26 mouse cellular contexts compared by ENCODE assay signal in genomic region chr10:116140226-116140625, GRCm38 (mm10). TPM values are rescaled to one million over a fixed set of nuclear protein-coding genes. Genes with fewer than 3 reads are reported as not detected.
DNase-seq lines count a peak whose midpoint lies in the region; ATAC-seq and TF ChIP-seq lines count a peak whose summit lies in the region.
"Had no signal": no experiment of that assay in that cellular context is flagged by ENCODE, and none has a peak within 500 bp of the region (broad histone marks: within the 10 kb centered on the region; RNA-seq: fewer than 3 reads in every experiment).

No protein-coding gene starts in this region.

- H3K9ac ChIP-seq in midbrain, embryonic 14.5 days (replicated peaks; ENCODE audit: low read length): no peak overlapping the region
- H3K9ac ChIP-seq: embryonic facial prominence, embryonic 13.5 days; forebrain, embryonic 12.5 days; heart, embryonic 12.5 days; hindbrain, embryonic 14.5 days; intestine, embryonic 15.5 days had no signal

- H3K4me2 ChIP-seq in midbrain, embryonic 14.5 days (ENCODE audit: low read length): no peak overlapping the region
- H3K4me2 ChIP-seq: embryonic facial prominence, embryonic 13.5 days; forebrain, embryonic 12.5 days; heart, embryonic 12.5 days; hindbrain, embryonic 14.5 days; intestine, embryonic 15.5 days had no signal

- no peak for TF ChIP-seq POLR2A in cerebellum, adult 2 months (IDR thresholded peaks at IDR 0.05; ENCODE audit: borderline replicate concordance, insufficient read depth, low read length)

- no peaks in the 10 kb centered on the region for H3K9me3 ChIP-seq in midbrain, embryonic 14.5 days (ENCODE audit: control insufficient read depth, low read length)
- H3K9me3 ChIP-seq: embryonic facial prominence, embryonic 13.5 days; forebrain, embryonic 12.5 days; heart, embryonic 12.5 days; hindbrain, embryonic 10.5 days; intestine, embryonic 15.5 days had no signal

- no peak for ATAC-seq in midbrain, embryonic 14.5 days (ENCODE audit: low FRiP score, low TSS enrichment)
- ATAC-seq: activated CD4-positive, CD25-positive, alpha-beta regulatory T cell, adult 4 months; forebrain, embryonic 16.5 days; intestine, embryonic 15.5 days; Patski had no signal

- H3K36me3 ChIP-seq in midbrain, embryonic 14.5 days (ENCODE audit: control insufficient read depth, insufficient read depth, low read length): no peaks in the 10 kb centered on the region
- H3K36me3 ChIP-seq: embryonic facial prominence, embryonic 13.5 days; forebrain, embryonic 12.5 days; heart, embryonic 12.5 days; hindbrain, embryonic 10.5 days; intestine, embryonic 15.5 days had no signal

- peaks cover 11% of the 10 kb centered on the region for H3K4me1 ChIP-seq in cerebellum, adult 2 months (ENCODE audit: control insufficient read depth, insufficient read depth, low read length)
- no peaks in the 10 kb centered on the region for H3K4me1 ChIP-seq in midbrain, embryonic 14.5 days (ENCODE audit: control insufficient read depth, insufficient read depth, low read length)
- H3K4me1 ChIP-seq: forebrain, embryonic 12.5 days; heart, embryonic 12.5 days; hindbrain, embryonic 10.5 days; intestine, embryonic 15.5 days had no signal

- no peak overlapping the region for H3K27ac ChIP-seq in cerebellum, adult 2 months (ENCODE audit: insufficient read depth, low read length)
- no peak overlapping the region for H3K27ac ChIP-seq in midbrain, embryonic 14.5 days (replicated peaks; ENCODE audit: low read depth, low read length)
- H3K27ac ChIP-seq: embryonic facial prominence, embryonic 13.5 days; forebrain, embryonic 12.5 days; hindbrain, embryonic 10.5 days; hindbrain, embryonic 14.5 days; intestine, embryonic 15.5 days had no signal

- no peaks in the 10 kb centered on the region for H3K27me3 ChIP-seq in cerebellum, adult 2 months (ENCODE audit: control insufficient read depth, insufficient read depth, low read length)
- H3K27me3 ChIP-seq in midbrain, embryonic 14.5 days (ENCODE audit: control insufficient read depth, insufficient read depth, low read length): no peaks in the 10 kb centered on the region
- H3K27me3 ChIP-seq: CH12.LX; embryonic facial prominence, embryonic 13.5 days; forebrain, embryonic 12.5 days; heart, embryonic 12.5 days; intestine, embryonic 15.5 days had no signal

- no peak for TF ChIP-seq CTCF in cerebellum, adult 2 months (IDR thresholded peaks at IDR 0.05; ENCODE audit: borderline replicate concordance, insufficient read depth, low read depth, low read length)

- H3K4me3 ChIP-seq in cerebellum, adult 2 months (replicated peaks; ENCODE audit: insufficient read depth, low read depth, low read length): no peak overlapping the region
- H3K4me3 ChIP-seq in midbrain, embryonic 14.5 days (replicated peaks; ENCODE audit: low read depth, low read length): no peak overlapping the region
- H3K4me3 ChIP-seq: embryonic facial prominence, embryonic 13.5 days; forebrain, embryonic 12.5 days; heart, embryonic 12.5 days; hindbrain, embryonic 10.5 days; intestine, embryonic 15.5 days had no signal

- DNase-seq in cerebellum, adult 11 months: peak; percentile 22
- DNase-seq in cerebellum, adult 2 months: peak; percentile 53 to 65
- DNase-seq in cerebellum, postnatal 10 days: peak; percentile 42 to 67
- no peak for DNase-seq in midbrain, embryonic 14.5 days
- DNase-seq in adrenal gland, postnatal 10 days: no peak
- no peak for DNase-seq in thymus, postnatal 0 days (ENCODE audit: low spot score)
- DNase-seq: adrenal gland, adult 2 months; adrenal gland, postnatal 36 days; gastrocnemius, postnatal 10 days; kidney, adult 18-20 months had no signal

- 32% methylated on average over 8 of the region's 8 CpGs for WGBS in cerebellum, adult 2 months
- 91% methylated on average over 8 of the region's 8 CpGs for WGBS in midbrain, embryonic 14.5 days

RNA-seq across cellular contexts. Expression of gene 4933416C03Rik, which starts 26.5 kb away (rescaled TPM):
- not detected in 2 replicates for polyA plus RNA-seq in cerebellum, adult 2 months (2012; rRNA removed)
- 0.30 TPM in 1 of 2 replicates, not detected in the other for polyA plus RNA-seq in midbrain, embryonic 14.5 days (2014; fragmentation: Nextera tagmentation; extraction: Ambion mirVana)
- not detected for total RNA-seq in adrenal gland, postnatal 10 days (2021)
- not detected in 2 replicates for polyA plus RNA-seq in thymus, postnatal 0 days (2015; fragmentation: Nextera tagmentation; extraction: Ambion mirVana)
- total RNA-seq: adrenal gland, adult 2 months; adrenal gland, postnatal 36 days; CH12.LX; gastrocnemius, postnatal 10 days; heart, adult 8-10 months; heart, postnatal 25 days had no signal
- polyA plus RNA-seq: activated CD4-positive, CD25-positive, alpha-beta regulatory T cell, adult 4 months; adrenal gland, adult 2 months; brain, embryonic 14.5 days; cortical plate, adult 2 months; embryonic facial prominence, embryonic 13.5 days; forebrain, embryonic 12.5 days; frontal cortex, adult 2 months; heart, embryonic 12.5 days; heart, embryonic 16.5 days; hindbrain, embryonic 10.5 days; intestine, embryonic 15.5 days; Patski had no signal

Comparison
In these comparisons a context has a peak if more than half of its experiments do, and no peak if none do; other contexts are left out.
1. DNase-seq: peak in cerebellum, adult 11 months (single experiment), cerebellum, adult 2 months (2 of 2) and cerebellum, postnatal 10 days (2 of 2); none in midbrain, embryonic 14.5 days (single experiment), adrenal gland, postnatal 10 days (single experiment) and thymus, postnatal 0 days (single experiment).